Mouse (Mus musculus) limb, embryonic 11.5 days (tissue): ENCODE results near the gene Ttc24. TPM values are rescaled to one million over a fixed set of nuclear protein-coding genes. Genes with fewer than 3 reads are reported as not detected.
A peak's percentile ranks its signal among the peaks of the same experiment; 100 is the strongest.

Source experiments
- ATAC-seq: fragments of 200-750 bp; cut with Nextera tagmentation; 2 replicates; pipeline ENCODE4 v1.8.0; 2017; ENCODE audit warnings: low read depth; ENCODE audit not compliant: insufficient number of reproducible peaks, low FRiP score, low TSS enrichment
- DNase-seq: peaks from one replicate; pipeline ENCODE4 v3.0.0-alpha.2; 2015; ENCODE audit warnings: low spot score
- H3K27ac ChIP-seq: fragments of 300-500 bp; sonication (generic); replicated peaks from 2 replicates; pipeline ENCODE4 v1.5.1; 2014; ENCODE audit warnings: low read depth, mild to moderate bottlenecking, low read length
- H3K27me3 ChIP-seq: fragments of 300-500 bp; sonication (generic); 2 replicates; pipeline ENCODE4 v1.6.1; 2014; ENCODE audit warnings: mild to moderate bottlenecking, low read length, mixed read lengths; ENCODE audit not compliant: control insufficient read depth, insufficient read depth
- H3K36me3 ChIP-seq: fragments of 300-500 bp; sonication (generic); 2 replicates; pipeline ENCODE4 v1.6.1; 2014; ENCODE audit warnings: mild to moderate bottlenecking, low read length, moderate library complexity, mixed read lengths; ENCODE audit not compliant: control insufficient read depth, insufficient read depth
- H3K4me1 ChIP-seq: fragments of 300-500 bp; sonication (generic); 2 replicates; pipeline ENCODE4 v1.6.1; 2014; ENCODE audit warnings: low read length, mixed read lengths; ENCODE audit not compliant: control insufficient read depth, insufficient read depth
- H3K4me2 ChIP-seq: fragments of 300-500 bp; sonication (generic); 2 replicates; pipeline ENCODE4 v1.6.1; 2014; ENCODE audit warnings: low read depth, mild to moderate bottlenecking, moderate library complexity; ENCODE audit not compliant: severe bottlenecking
- H3K4me3 ChIP-seq: fragments of 300-500 bp; sonication (generic); 2 replicates; pipeline ENCODE4 v1.5.1; 2014; ENCODE audit warnings: low read depth, low read length
- H3K9ac ChIP-seq: fragments of 300-500 bp; sonication (generic); 2 replicates; pipeline ENCODE4 v1.6.1; 2014; ENCODE audit warnings: mild to moderate bottlenecking, low read length
- H3K9me3 ChIP-seq: fragments of 300-500 bp; sonication (generic); 2 replicates; pipeline ENCODE4 v1.6.1; 2016; ENCODE audit warnings: low read length; ENCODE audit not compliant: control insufficient read depth
- WGBS: fragments of 180-500 bp; shearing (Covaris S2); extraction: QIAGEN DNeasy Blood & Tissue Kit; methylation state at CpG from one replicate; pipeline ENCODE4 v1.1.7; 2014; 5-methylcytosine and 5-hydroxymethylcytosine counted together
- polyA plus RNA-seq: library from polyadenylated mRNA; unstranded; fragments of >200 nt; fragmentation: Nextera tagmentation; extraction: Ambion mirVana; gene quantifications from 2 replicates; pipeline ENCODE4 v1.2.1, GENCODE M21; 2014

Gene Ttc24
- polyA plus RNA-seq, 1 experiment from 2014 or later = not detected

GRCm38 (mm10) chr3:88087688-88088087 is 9.6 kb upstream of the Ttc24 start:
- no peak overlapping the region for H3K4me2 ChIP-seq
- H3K4me3 ChIP-seq = no peak overlapping the region
- H3K4me1 ChIP-seq = 0 out of 2 replicates have a peak, but pooled peaks cover 2% of the 10 kb centered on the region
- 86% methylated on average over 1 of the region's 1 CpGs for WGBS
- DNase-seq = no peak
- H3K27me3 ChIP-seq = no peaks in the 10 kb centered on the region
- ATAC-seq = no peak
- no peak overlapping the region for H3K9ac ChIP-seq
- H3K36me3 ChIP-seq = peaks cover 9% of the 10 kb centered on the region; the same call in 1 of the 2 replicates
- H3K9me3 ChIP-seq = no peaks in the 10 kb centered on the region
- H3K27ac ChIP-seq = no peak overlapping the region

- Histone ChIP-seq H3K27me3 (no peaks in the 10 kb centered on the region), H3K4me3 (no peak overlapping the region), H3K4me1 (peaks cover 7% of the 10 kb centered on the region; the same call in 1 of the 2 replicates), H3K27ac (no peak overlapping the region), H3K36me3 (peaks cover 2% of the 10 kb centered on the region; the same call in 1 of the 2 replicates), H3K9ac (no peak overlapping the region), H3K4me2 (no peak overlapping the region), H3K9me3 (no peaks in the 10 kb centered on the region)
- DNase-seq (no peak), ATAC-seq (no peak)
- 65% methylated on average over 5 of the region's 9 CpGs for WGBS
Observed at GRCm38 (mm10) chr3:88085459-88085858, 7.4 kb upstream of the Ttc24 start.

- peaks cover 2% of the 10 kb centered on the region; the same call in 1 of the 2 replicates for H3K36me3 ChIP-seq
- 91% methylated on average over 2 of the region's 2 CpGs for WGBS
Observed at GRCm38 (mm10) chr3:88084001-88084400, 5.9 kb upstream of the Ttc24 start.

GRCm38 (mm10) chr3:88082663-88083062 is 4.6 kb upstream of the Ttc24 start:
- no peak overlapping the region; the same call in 1 of the 2 replicates for H3K9ac ChIP-seq
- no peak overlapping the region for H3K27ac ChIP-seq
- H3K4me2 ChIP-seq = peak overlapping the region; percentile 76
- 30% methylated on average over 4 of the region's 4 CpGs for WGBS
- no peaks in the 10 kb centered on the region for H3K27me3 ChIP-seq
- no peaks in the 10 kb centered on the region for H3K9me3 ChIP-seq
- DNase-seq (no peak), ATAC-seq (no peak)
- peaks cover 7% of the 10 kb centered on the region; the same call in 1 of the 2 replicates for H3K4me1 ChIP-seq
- H3K36me3 ChIP-seq = peaks cover 2% of the 10 kb centered on the region; the same call in 1 of the 2 replicates
- H3K4me3 ChIP-seq = peak overlapping the region; percentile 77

More at GRCm38 (mm10) chr3:88084001-88084400, 5.9 kb upstream of the Ttc24 start:
- H3K9ac ChIP-seq = no peak overlapping the region
- no peaks in the 10 kb centered on the region for H3K9me3 ChIP-seq
- no peak overlapping the region for H3K4me3 ChIP-seq
- H3K4me2 ChIP-seq = no peak overlapping the region
- no peaks in the 10 kb centered on the region for H3K27me3 ChIP-seq
- DNase-seq (no peak), ATAC-seq (no peak)
- no peak overlapping the region for H3K27ac ChIP-seq
- peaks cover 7% of the 10 kb centered on the region; the same call in 1 of the 2 replicates for H3K4me1 ChIP-seq

- H3K36me3 ChIP-seq = peaks cover 2% of the 10 kb centered on the region; the same call in 1 of the 2 replicates
- DNase-seq (no peak), ATAC-seq (no peak; the same call in 1 of the 2 replicates)
- H3K27me3 ChIP-seq = no peaks in the 10 kb centered on the region
- H3K4me2 ChIP-seq = peak overlapping the region; percentile 76
- peak overlapping the region; percentile 77 for H3K4me3 ChIP-seq
- peaks cover 7% of the 10 kb centered on the region; the same call in 1 of the 2 replicates for H3K4me1 ChIP-seq
- H3K9me3 ChIP-seq = no peaks in the 10 kb centered on the region
- H3K27ac ChIP-seq = no peak overlapping the region
- peak overlapping the region; percentile 63 for H3K9ac ChIP-seq
- 3% methylated on average over 13 of the region's 13 CpGs for WGBS
Observed at GRCm38 (mm10) chr3:88082224-88082618, 4.1 kb upstream of the Ttc24 start.

DNA sequence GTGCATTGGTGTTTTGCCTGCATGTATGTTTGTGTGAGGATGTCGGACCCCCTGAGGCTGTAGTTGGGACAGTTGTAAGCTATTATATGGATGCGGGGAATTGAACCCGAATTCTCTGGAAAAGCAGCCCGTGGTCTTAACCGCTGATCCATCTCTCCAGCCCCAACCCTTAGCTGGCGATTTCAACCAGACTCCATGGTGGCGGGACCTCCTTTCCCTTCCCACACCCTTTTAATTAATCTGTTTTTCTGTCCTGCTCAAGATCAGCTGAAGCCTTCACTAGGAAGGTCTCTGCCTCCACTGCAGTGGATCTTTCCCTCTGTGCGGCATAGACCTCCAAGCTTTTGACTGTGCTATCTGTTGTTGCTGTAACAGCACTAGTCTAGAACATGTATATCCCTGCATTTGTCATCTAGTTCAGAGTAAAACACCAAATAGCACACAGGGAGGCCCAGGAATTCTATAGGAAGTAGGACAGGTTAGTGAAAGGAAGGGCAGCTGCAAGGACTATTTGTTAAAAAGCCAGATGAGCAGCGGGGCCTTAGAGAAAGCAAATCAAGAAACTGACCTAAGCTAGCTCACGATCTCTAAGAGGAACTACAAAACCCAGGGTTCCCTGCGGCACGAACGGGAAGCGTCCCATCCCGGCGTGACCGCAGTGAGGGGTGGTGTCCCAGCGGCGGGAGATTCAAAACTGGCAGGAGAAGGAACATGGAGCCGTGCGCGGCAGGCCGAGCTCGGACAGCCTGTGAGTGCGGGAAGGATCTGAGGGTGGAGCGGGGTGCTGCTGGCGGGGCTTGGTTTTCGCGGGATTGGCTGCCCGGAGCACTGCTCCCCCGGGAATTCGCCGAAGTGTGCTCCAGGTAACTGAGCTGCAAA is 3.5 kb upstream of the Ttc24 start, which contains the start of gene Iqgap3:
Iqgap3 (plus strand) TSS at position 627 of the 879 bp plus-strand sequence.
- ATAC-seq = peak; percentile 64
- Histone ChIP-seq H3K27me3 (no peaks in the 10 kb centered on the region), H3K4me2 (peak within 1 kb of the TSS; percentile 76), H3K4me3 (peak within 1 kb of the TSS; percentile 77), H3K4me1 (peaks cover 7% of the 10 kb centered on the region; the same call in 1 of the 2 replicates), H3K9me3 (no peaks in the 10 kb centered on the region), H3K36me3 (peaks cover 2% of the 10 kb centered on the region; the same call in 1 of the 2 replicates), H3K27ac (no peak within 1 kb of the TSS), H3K9ac (peak within 1 kb of the TSS; percentile 63)
- DNase-seq = peak; percentile 90
- WGBS = 21% methylated on average over 33 of the region's 33 CpGs

DNA sequence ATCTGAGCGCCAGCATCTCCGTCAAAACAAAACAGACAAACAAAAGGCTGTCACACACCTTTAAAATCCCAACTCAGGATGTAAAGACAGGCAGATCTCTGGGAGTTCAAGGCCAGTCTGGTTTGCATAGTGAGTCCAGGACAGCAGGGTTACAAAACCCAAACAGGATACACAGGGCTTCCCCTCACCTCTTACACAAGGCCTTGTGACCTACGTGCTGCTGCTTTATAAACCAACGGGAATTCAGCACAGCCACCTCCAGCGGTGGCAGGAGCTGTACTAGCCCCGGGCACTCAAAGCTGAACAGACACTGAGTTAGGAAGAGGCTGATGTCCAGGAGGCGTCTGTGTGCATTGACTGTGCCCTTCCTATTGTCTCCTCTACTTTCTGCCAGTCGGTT is 663 bp downstream of the Ttc24 start:
- WGBS = 50% methylated on average over 8 of the region's 8 CpGs
- no peak overlapping the region for H3K4me3 ChIP-seq
- no peaks in the 10 kb centered on the region for H3K27me3 ChIP-seq
- H3K9ac ChIP-seq = no peak overlapping the region
- H3K4me2 ChIP-seq = no peak overlapping the region
- no peak for DNase-seq
- no peak for ATAC-seq
- H3K27ac ChIP-seq = no peak overlapping the region
- no peaks in the 10 kb centered on the region for H3K36me3 ChIP-seq
- no peaks in the 10 kb centered on the region; the same call in 1 of the 2 replicates for H3K9me3 ChIP-seq
- peaks cover 3% of the 10 kb centered on the region; the same call in 1 of the 2 replicates for H3K4me1 ChIP-seq

GRCm38 (mm10) chr3:88074766-88075165 is 3.3 kb downstream of the Ttc24 start:
- WGBS = 73% methylated on average over 8 of the region's 8 CpGs
- H3K36me3 ChIP-seq = no peaks in the 10 kb centered on the region
- ATAC-seq (no peak), DNase-seq (no peak)
- H3K4me2 ChIP-seq = no peak overlapping the region
- H3K4me3 ChIP-seq = no peak overlapping the region
- no peaks in the 10 kb centered on the region for H3K4me1 ChIP-seq
- H3K27me3 ChIP-seq = no peaks in the 10 kb centered on the region
- H3K27ac ChIP-seq = no peak overlapping the region
- no peaks in the 10 kb centered on the region; the same call in 1 of the 2 replicates for H3K9me3 ChIP-seq
- no peak overlapping the region for H3K9ac ChIP-seq
